Mouse (Mus musculus) thymus, postnatal 10 days (tissue): ENCODE results near the gene Lhcgr.
"Not testable (repeated sequence)": the region's sequence is repeated elsewhere in the genome, so short reads cannot be mapped to it uniquely, and the experiment has no call there.

ENCODE experiments used
- DNase-seq, 2 experiments: peaks; one replicate each; pipeline ENCODE4 v3.0.0; 2021; ENCODE audit warnings: low spot score in 2 of 2

The Lhcgr gene

GRCm38 (mm10) chr17:88791440-88792152, at the start of gene Lhcgr:
Lhcgr (minus strand) TSS chr17:88791990.
- DNase-seq, result no peak

- no peak for DNase-seq
Observed at GRCm38 (mm10) chr17:88817601-88818000, 25.8 kb upstream of the Lhcgr start.

- not testable (repeated sequence) for DNase-seq
Observed at GRCm38 (mm10) chr17:88812943-88813342, 21.2 kb upstream of the Lhcgr start.

- DNase-seq, result no peak
Observed at GRCm38 (mm10) chr17:88810807-88811206, 19.0 kb upstream of the Lhcgr start.

- DNase-seq, result no peak
Observed at GRCm38 (mm10) chr17:88806421-88806820, 14.6 kb upstream of the Lhcgr start.

GRCm38 (mm10) chr17:88803441-88803840, 11.7 kb upstream of the Lhcgr start:
- DNase-seq, result no peak

- DNase-seq, result no peak
Observed at GRCm38 (mm10) chr17:88790680-88791079, 1.1 kb downstream of the Lhcgr start.

- DNase-seq, result no peak
Observed at GRCm38 (mm10) chr17:88788392-88788791, 3.4 kb downstream of the Lhcgr start.

- no peak for DNase-seq
Observed at GRCm38 (mm10) chr17:88786881-88787280, 4.9 kb downstream of the Lhcgr start.

- no peak for DNase-seq
Observed at GRCm38 (mm10) chr17:88786385-88786784, 5.4 kb downstream of the Lhcgr start.

GRCm38 (mm10) chr17:88779148-88779547, 12.6 kb downstream of the Lhcgr start:
- no peak for DNase-seq

GRCm38 (mm10) chr17:88774103-88774526, 17.7 kb downstream of the Lhcgr start:
- no peak for DNase-seq

- DNase-seq, result no peak
Observed at GRCm38 (mm10) chr17:88770081-88770480, 21.7 kb downstream of the Lhcgr start.

GRCm38 (mm10) chr17:88769283-88769859, 22.4 kb downstream of the Lhcgr start:
- no peak for DNase-seq

- no peak for DNase-seq
Observed at GRCm38 (mm10) chr17:88766857-88767256, 24.9 kb downstream of the Lhcgr start.

GRCm38 (mm10) chr17:88764136-88764485, 27.7 kb downstream of the Lhcgr start:
- DNase-seq, result no peak

- DNase-seq, result no peak
Observed at GRCm38 (mm10) chr17:88763396-88764135, 28.2 kb downstream of the Lhcgr start.

- no peak for DNase-seq
Observed at GRCm38 (mm10) chr17:88758003-88758437, 33.8 kb downstream of the Lhcgr start.

- DNase-seq, result no peak
Observed at GRCm38 (mm10) chr17:88755776-88756175, 36.0 kb downstream of the Lhcgr start.

- no peak for DNase-seq
Observed at GRCm38 (mm10) chr17:88753472-88753857, 38.3 kb downstream of the Lhcgr start.

- no peak for DNase-seq
Observed at GRCm38 (mm10) chr17:88752827-88753471, 38.8 kb downstream of the Lhcgr start.

GRCm38 (mm10) chr17:88749646-88750045, 42.1 kb downstream of the Lhcgr start:
- no peak for DNase-seq
